Mouse (Mus musculus) urinary bladder, postnatal 10 days (tissue): ENCODE data around the gene Cavin1.
A peak's percentile ranks its signal among the peaks of the same experiment; 100 is the strongest.

Experiments used
- DNase-seq: peaks from one replicate; pipeline ENCODE4 v3.0.0; 2022; ENCODE audit warnings: low spot score

The Cavin1 gene

GRCm38 (mm10) chr11:100981236-100981635, 10.5 kb upstream of the Cavin1 start:
- DNase-seq, result no peak

GRCm38 (mm10) chr11:100980438-100980837, 9.8 kb upstream of the Cavin1 start:
- no peak for DNase-seq

- DNase-seq, result no peak
Measured at GRCm38 (mm10) chr11:100979887-100980286, 9.2 kb upstream of the Cavin1 start.

GRCm38 (mm10) chr11:100975241-100975640, 4.6 kb upstream of the Cavin1 start:
- no peak for DNase-seq

GRCm38 (mm10) chr11:100974381-100974970, 3.8 kb upstream of the Cavin1 start:
- DNase-seq, result no peak

GRCm38 (mm10) chr11:100973245-100973644, 2.6 kb upstream of the Cavin1 start:
- no peak for DNase-seq

- no peak for DNase-seq
Measured at GRCm38 (mm10) chr11:100971455-100971854, 768 bp upstream of the Cavin1 start.

GRCm38 (mm10) chr11:100969744-100970556, 737 bp downstream of the Cavin1 start:
- peak; percentile 35 for DNase-seq

- DNase-seq, result no peak
Measured at GRCm38 (mm10) chr11:100969189-100969743, 1.4 kb downstream of the Cavin1 start.

GRCm38 (mm10) chr11:100968501-100968900, 2.2 kb downstream of the Cavin1 start:
- no peak for DNase-seq

GRCm38 (mm10) chr11:100967881-100968420, 2.7 kb downstream of the Cavin1 start:
- no peak for DNase-seq

GRCm38 (mm10) chr11:100967376-100967775, 3.3 kb downstream of the Cavin1 start:
- no peak for DNase-seq

- DNase-seq, result no peak
Measured at GRCm38 (mm10) chr11:100965760-100966159, 4.9 kb downstream of the Cavin1 start.

GRCm38 (mm10) chr11:100964901-100965542, 5.7 kb downstream of the Cavin1 start:
- no peak for DNase-seq

GRCm38 (mm10) chr11:100964180-100964579, 6.5 kb downstream of the Cavin1 start:
- no peak for DNase-seq

- DNase-seq, result no peak
Measured at GRCm38 (mm10) chr11:100963647-100964046, 7.0 kb downstream of the Cavin1 start.

GRCm38 (mm10) chr11:100962371-100962911, 8.2 kb downstream of the Cavin1 start:
- DNase-seq, result no peak

- no peak for DNase-seq
Measured at GRCm38 (mm10) chr11:100960540-100960939, 10.1 kb downstream of the Cavin1 start.

GRCm38 (mm10) chr11:100959826-100960225, 10.9 kb downstream of the Cavin1 start:
- DNase-seq, result no peak

- no peak for DNase-seq
Measured at GRCm38 (mm10) chr11:100959464-100959810, 11.2 kb downstream of the Cavin1 start.

- DNase-seq, result no peak
Measured at GRCm38 (mm10) chr11:100958613-100959463, 11.8 kb downstream of the Cavin1 start.
